Mouse (Mus musculus): ENCODE data around the gene Zfp385b.

The Zfp385b gene

DNA sequence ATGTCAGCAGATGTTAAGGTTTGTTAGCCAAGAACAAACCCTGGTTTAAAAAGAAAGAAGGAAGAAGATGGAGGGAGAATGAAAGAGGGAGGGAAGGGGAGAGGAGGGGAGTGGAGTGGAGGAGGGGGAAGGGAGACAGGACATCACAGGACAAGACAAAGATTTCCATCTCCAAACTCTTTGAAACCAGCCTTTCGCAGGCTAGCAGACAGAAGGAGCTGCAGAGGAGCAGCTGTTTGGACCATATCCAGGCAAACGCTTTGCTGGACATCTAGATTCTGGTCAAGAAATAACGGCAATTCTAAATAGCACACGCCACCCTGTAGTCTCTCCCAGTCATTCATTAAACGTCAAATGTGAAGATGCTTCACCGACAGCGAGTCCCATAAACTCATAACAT is 38.0 kb downstream of the Zfp385b start:
- no peak for DNase-seq

DNA sequence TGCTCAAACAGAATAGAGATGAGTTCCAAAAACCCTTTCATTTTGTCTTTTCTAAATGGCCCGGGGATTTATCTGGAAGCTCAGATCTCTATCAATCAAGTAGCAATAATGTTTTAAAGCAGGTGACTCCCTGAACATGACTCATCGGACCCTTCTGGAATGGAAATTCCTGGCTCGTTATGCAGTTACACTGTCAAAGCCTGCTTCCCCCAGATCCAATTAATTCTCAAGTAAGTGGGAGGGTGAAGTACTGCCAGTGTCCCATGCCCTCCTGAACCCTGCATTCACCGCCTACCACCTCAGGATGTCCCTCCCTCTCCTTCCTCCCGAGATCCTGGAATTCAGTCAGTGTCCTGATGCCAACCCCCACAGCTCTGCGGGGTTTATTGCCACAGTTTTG is 41.7 kb downstream of the Zfp385b start:
- peak; percentile 69 for DNase-seq

DNA sequence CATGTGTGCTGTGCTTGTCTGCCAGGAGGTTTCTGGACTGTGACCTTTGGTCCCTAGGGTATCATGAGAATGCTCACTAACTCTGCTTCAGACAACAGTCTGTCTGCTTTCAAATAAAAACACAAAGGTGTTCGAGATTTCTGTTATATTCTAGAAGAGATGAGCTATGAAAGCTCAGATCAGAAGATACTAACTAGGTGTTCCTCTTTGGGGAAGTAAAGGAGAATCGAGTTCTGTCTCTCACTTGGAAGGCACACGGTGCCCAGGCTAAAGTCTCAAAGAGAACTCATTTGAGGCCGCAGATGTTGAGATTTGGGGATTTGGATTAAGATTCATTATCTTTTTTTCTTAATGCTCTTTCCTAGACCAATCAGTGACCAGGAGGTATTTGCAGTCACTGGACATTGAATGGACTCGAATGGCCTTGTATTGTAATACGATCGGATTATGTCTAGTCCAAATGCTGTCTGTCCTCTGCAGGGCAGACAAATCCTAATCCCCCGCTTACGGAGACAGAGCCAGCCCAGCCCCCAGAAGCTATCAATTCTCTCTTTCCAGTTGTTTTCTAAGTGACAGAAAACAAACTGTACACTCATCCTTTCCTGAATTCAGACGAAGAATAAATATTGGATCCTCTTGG is 42.3 kb downstream of the Zfp385b start:
- peak; percentile 89 for DNase-seq

DNA sequence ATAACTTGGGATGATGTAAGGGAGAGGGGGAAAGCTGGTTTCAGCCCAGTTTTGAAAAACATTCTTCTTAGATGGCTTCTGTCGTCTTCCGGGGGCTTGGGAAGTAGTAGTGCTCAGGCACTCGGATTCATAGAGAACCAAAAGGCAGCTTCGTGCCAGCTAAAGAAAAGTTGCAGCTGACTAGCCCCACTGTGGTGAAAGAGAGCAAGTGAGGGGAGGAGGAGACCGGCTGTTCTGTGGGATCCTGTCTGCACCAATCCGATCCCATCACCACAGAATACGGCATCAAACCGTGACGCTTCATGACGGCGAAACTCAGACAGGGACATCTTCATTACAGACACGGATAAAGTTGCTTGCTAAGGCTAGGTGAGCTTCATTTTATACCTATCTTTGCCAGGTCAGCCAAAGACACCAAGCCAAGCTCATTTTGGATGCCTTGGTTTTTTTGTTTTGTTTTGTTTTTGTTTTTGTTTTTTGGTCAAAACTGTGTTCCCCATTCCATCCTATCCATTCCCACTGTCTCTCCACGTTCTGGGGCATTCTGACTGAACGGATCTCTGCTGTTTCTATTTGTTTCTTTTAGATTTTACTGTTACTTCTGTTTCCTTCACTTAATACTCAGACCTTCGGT is 44.1 kb downstream of the Zfp385b start:
- DNase-seq, result no peak

DNA sequence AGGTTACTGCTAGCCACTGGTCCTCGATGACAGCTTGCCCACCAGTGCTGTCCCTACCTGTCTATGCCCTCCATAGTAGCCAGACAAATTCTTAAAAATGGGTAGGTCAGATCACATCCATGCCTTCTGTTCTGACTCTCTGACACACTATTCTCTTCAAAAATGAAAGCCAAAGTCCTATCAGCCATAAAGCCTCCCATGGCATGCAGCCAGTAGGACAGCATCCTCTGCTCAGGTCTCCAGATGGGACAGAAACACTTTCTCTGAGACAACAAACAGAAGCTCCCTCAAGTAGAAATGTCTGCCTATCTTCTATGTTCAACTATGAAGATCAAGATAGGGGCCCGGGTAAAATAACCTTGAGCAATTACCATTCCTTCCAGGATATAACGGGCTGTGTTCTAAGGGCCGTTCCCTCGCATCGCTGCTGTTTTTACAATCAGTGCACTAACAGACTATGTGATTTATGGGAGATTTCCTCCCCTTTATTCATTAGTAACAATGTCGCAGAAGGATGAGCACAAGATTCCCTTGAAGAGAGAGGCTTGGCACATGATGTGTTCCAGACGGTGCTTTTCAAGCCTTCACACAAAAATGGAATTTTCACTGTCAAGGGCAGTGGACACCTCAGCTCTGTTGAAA is 49.3 kb downstream of the Zfp385b start:
- DNase-seq, result no peak

DNA sequence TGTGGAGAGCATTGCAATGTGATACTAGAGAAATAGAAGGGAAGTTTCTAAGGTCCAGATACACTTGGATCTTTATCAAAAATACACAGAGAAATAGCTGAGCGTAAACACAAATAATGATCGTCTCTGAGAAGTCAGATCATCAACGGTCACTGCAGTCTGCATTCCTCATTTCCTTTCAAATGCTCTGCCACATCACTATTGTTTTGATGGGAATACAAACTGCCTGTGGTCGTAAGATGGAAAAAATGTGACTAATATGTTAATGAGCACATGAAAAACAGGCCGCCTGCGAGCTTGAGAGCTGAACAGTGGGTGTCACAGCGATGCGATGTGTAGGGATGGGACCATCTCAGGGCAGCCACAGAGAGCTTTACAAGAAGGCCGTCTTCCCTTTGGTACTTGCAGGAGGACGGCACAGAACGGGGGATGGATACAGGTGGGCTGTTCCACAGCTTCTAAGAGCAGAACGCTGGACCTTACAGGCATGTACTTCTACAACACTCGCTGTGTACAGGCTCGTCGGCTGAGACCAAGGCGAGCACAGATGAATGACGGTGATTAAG is 51.0 kb downstream of the Zfp385b start:
- peak; percentile 25 for DNase-seq

DNA sequence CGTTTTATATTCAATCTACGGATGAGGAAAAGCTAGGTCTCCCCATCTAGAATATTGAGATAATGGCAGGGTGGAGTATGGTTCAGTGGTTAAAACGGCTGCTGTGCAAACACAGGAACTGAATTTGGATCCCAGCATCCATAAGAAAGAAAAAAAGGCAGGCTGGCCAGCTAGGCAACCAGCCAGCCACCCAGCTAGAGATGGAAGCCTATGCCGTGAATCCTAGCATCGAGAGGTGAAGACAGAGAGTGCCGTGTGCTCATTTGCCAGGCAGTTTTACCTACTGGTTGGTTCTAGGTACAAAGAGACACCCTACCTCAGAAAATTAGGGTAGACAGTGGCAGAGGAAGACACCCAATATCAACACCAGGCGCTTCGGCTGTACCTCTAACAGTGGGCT is 57.5 kb downstream of the Zfp385b start:
- DNase-seq, result no peak

DNA sequence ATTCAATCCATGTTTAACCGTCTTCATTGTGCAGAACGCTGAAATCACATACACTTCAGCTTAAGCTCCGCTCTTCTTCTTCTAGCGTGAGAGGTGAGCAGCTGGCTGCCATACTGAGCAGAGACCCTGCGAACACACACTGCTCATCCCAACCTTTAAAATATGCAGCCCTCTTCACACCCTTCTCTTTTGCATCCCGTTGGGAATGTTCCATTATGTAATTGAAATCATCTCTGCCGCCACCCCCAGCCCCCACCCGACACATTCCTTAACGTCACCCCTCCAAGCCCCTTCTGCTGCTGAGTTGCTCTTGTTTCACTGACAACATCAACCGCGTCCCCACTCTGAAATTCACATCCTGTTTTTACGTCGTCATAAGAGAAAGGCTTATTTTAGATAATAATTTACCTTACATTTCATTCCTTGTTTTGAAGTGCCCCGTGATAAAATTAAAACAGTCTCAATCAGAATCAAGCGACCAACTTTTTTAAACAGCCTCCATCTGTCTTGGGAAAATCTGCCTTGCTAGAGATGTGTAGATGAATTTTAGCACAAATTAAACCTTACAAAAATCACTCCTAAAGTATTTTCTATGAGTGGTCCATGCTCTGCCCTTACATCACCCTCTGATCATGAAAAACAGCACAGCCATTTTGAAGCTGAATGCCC is 60.9 kb downstream of the Zfp385b start:
- DNase-seq, result no peak

DNA sequence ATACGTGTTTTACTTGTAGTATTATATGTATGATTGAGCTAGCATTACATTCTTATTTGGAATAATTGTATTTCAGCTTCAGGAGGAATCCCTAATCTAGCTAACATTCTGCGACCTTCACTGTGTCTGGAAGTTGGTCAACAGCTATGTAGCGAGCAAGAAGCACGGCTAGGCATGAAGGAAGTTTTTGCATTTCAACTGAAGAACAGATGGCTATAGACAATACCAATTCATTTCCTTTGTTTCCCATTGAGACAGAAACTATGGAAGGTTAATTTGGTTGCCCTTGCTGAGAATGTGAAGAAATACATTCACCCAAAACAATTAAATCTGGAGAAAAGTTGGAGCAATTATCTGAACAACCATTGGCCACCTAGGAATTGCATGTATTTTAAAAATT is 66.9 kb downstream of the Zfp385b start:
- no peak for DNase-seq

DNA sequence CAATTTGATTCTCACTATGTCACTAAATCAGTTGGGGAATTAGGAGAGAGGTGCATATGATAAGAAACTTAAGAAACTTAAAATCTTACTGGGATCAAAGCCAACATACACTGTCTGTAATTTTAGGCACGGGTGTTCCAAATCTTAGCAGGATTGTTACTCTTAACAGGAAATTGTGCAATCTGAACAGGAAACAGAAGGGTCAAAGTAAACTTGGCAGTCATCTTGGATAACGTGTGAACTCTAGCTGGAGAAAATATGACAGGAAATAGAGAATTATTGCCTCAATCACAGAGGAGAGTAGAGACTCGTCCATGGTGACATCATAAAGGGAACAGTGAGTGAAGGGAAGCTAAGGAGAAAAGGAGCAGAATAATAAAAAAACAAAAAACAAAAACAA is 69.8 kb downstream of the Zfp385b start:
- no peak for DNase-seq

DNA sequence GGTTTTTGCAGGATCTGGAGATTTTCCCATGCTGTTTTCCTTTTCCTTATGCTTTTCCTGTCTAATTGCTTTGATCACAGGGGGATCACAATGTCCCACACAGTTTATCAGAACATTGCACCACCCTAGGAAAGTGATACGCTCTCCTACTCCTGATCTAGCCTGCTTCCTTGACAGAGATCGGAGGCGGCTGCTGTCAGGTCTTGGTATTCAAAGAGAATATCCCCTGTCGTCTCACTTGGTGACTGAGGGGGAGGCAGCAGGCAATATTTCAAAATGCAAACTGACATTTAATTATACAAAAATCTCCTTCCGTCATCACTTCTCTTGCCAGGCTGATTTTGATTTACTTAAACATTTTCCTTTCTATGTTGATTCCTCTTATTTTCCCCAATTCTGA is 73.0 kb downstream of the Zfp385b start:
- no peak for DNase-seq

DNA sequence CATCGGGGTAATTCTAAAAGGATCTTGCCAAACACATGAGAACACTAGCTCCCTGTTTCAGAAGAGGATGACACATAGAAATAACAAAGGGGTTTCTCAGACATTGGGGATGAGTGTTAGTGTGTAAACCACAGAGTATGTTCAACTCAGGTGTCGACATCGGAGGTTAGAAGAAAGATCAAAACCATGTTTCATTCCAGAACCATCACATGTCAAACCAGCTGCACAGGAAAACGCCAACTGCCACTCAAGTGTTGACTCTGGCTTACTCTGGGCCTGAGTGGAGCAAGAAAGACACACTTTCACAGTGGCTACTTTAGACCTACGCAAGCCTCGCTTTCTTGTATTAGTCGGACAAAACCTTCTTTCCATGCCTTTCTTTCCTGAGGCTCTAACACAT is 74.2 kb downstream of the Zfp385b start:
- no peak for DNase-seq

DNA sequence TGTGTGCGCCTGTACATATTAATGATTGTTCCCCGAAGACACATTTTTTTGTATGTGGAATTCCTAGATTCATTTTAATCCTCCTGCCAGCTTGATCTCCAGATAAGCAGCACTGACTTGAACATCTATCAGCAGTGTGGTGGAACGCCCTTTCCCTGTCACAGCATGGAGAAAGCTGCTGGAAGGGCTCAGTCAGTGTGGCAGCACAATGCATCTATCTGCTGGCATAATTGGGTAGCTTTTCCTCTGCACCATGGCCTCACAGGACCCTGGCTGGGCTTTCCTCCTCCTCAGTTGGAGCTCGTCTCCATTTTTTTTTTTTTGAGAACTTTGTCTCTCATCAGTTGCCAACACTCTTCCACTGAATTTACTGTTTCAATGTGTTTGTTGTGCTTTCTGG is 77.1 kb downstream of the Zfp385b start:
- no peak for DNase-seq

DNA sequence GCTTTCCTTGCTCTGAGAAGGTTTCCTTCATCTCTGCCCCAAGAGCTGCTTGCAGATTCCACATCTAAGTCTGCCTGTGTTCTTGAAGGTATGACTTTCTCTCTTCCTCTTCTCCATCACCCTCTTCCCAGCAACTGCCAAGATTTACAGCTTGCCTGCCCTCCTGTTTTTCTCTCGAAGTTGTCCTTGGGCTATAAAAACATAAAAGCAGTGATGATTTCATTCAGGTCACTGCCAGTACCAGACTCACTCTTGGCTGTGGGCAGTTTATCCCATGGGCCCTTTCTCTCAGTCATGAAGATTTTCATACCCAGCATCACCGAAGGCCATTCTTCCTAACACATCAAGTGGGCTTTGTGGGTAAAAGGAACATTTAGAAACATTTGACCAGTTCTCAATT is 89.2 kb downstream of the Zfp385b start:
- DNase-seq, result no peak

DNA sequence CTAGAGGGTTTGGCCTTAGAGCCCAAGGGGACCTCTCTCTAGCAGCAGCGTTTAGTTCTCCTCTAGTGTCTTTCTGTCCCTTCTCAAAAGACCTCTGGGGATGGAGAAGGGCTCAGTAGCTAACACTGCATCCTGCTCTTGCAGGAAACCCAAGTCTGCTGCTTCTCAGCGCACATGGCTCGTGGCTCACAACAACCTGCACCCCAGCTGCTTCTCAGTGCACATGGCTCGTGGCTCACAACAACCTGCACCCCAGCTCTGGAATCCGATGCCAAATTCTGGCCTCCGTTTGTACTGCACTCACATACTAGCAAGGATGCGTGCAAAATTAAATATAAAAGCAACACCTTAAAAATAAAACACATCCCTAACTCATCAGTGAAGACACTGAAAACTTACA is 92.6 kb downstream of the Zfp385b start:
- DNase-seq, result no peak

DNA sequence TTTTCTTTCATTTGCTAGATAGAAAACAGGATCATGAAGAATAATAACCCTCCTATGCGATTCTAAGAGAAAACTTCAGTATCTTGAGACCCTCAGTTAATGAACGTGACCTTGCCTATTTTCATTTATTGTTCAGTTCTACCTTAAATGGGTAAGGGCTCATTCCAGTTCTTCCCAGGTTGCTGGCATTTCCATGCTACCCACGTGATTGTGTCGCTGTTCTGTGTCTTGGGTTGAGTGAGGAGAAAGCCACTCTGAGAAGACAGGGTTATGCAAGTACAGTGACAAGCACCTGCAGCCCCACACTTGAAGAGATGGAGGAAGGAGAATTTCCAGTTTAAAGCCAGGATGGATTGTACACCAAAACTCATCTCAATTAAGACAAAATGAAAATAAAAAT is 98.6 kb downstream of the Zfp385b start:
- DNase-seq, result no peak

DNA sequence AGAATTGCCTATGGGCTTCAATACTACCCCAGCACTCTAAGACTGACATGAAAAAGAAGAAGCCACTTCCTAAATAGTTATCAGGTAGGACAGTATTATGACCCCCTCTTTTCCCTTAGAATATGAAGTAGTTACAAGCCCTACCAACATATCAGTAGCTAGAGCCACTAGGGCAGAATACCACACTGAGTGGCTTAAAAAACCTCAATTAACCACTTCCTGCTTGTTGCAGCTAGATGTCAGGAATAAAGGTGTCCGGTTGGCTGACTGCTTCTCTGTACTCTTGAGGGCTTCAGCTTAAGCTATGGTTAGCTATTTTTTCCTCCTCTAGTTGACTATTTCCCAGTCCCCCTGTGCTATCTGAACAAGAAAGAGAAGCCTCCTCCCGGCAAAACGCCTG is 103.1 kb downstream of the Zfp385b start:
- DNase-seq, result no peak

DNA sequence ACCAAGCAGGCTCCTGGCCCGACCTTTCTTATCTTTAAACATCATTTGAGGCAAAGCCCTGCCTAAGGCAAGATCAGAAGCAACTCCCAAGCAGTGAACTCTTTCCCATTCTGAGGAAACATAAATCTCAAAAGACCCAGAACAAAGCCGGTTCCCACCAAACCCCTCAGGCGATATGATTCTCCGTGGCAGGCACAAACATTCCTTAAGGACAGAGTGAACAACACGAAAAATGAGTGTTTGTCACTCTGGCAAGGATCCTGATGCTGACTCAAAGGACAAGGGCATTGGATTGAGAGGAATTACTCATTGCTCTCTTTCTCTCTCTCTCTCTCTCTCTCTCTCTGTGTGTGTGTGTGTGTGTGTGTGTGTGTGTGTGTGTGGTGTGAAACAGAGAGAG is 105.6 kb downstream of the Zfp385b start:
- DNase-seq, result peak; percentile 29

DNA sequence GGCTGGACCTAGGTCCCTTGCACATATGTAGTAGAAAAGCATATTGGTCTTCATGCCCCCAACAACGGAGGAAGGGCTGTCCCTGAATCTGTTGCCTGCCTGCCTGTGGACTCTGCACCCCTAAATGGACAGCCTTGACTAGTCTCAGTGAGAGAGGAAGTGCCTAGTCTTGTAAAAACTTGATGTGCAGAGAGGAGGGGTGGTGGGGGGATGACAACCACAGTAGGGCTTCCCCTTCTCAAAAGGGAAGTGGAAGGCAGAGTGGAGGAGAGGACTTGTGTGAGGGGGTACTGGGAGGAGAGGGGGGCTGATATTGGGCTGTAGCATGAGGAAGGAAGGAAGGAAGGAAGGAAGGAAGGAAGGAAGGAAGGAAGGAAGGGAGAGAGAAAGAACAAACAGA is 107.7 kb downstream of the Zfp385b start:
- no peak for DNase-seq

DNA sequence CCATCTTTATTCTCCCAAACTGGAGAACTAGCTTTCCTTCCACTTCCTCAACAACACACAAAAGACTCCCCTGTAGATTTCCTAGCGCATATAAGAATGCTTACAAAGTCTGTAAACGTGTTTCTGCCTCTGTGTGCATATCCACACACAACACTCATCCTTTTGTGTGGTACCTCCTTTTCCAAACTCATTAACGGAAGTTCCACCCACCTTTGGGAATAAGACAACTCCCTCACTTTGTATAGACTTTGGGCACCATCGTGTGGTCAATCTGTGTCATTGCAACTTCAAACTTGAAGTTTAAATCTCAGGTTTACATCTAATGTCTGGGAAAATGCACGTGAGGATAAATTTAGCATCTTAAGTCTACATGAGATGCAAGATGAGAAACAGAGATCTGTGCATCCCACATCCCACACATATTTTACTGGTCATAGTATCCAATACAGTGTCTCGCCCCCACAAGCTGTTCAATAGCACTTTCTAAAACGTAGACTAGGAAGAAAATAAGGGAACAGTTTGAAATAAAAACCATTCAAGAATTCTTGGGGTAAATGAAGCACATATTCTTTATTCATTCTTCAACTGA is 110.1 kb downstream of the Zfp385b start:
- DNase-seq, result peak; percentile 80

DNA sequence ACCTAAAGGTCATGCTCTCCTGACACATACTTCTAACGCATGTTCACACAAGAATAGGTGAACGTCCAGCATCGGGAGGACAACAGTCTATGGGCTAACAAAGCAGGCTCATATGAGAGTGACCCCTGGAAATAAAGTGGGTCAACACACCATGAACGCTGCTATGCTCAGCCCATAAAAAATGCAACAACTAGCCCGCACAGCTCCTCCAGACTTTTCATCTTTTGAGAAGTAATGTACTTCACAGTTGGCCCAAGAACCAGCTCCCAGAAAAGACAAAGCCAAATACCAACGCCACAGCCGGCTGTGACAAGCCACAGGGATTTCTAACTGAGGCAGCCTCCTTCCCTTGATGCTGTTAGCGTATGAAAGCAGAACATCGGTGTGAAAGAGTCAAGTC is 112.3 kb downstream of the Zfp385b start:
- DNase-seq, result no peak

DNA sequence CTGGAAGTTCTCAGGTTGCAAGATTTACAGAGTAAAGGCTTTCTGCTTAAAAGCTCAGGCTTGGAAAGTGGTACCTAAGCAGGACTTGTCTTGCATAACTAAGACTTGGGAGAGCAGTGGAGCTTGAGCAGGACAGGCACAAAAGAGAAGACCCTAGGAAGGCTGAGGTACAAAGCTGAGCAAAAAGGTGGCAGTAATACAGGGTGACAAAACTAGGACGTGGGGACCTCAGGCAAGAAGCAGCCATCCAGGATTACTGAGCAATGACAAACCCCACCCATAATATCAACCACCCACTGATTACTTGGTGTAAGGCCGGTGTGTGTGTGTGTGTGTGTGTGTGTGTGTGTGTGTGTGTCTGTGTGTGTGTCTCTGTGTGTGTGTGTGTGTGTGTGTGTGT is 114.0 kb downstream of the Zfp385b start:
- peak; percentile 82 for DNase-seq

DNA sequence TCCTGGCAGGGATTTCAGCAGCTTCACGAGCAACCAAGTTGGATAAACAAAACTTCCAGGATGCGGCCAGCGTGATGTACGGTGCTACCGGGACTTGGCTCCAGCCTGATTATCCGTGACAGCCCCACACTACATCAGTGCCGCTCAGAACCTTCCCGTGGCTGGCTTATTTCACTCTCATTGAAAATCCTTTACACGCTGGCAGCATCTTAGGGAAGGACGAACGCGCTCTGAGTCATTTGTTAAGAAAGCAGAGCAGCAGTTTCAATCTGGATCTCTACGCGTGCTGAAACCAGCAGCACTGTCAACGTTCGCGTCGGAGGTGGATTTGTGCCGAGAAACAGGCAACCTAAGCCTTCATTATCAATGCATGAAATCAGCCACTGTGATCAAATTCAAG is 116.4 kb downstream of the Zfp385b start:
- peak; percentile 59 for DNase-seq
